Mouse (Mus musculus) CD4-positive, CD25-positive, alpha-beta regulatory T cell, adult 2 months (primary cell): Measurements from ENCODE around the gene Cox5a.

Experiments
- DNase-seq: peaks from one replicate; pipeline ENCODE4 v3.0.0-alpha.2; 2012; ENCODE audit warnings: low read depth, low spot score

Gene Cox5a

GRCm38 (mm10) chr9:57525516-57525915, 4.4 kb downstream of the Cox5a start:
- DNase-seq, result no peak

GRCm38 (mm10) chr9:57526435-57526834, 5.4 kb downstream of the Cox5a start:
- no peak for DNase-seq

- DNase-seq, result no peak
These were observed 10.9 kb downstream of the Cox5a start for GRCm38 (mm10) chr9:57531946-57532345.

- no peak for DNase-seq
These were observed 15.3 kb downstream of the Cox5a start for GRCm38 (mm10) chr9:57536362-57536761.

GRCm38 (mm10) chr9:57537044-57537727, 16.1 kb downstream of the Cox5a start, which contains the start of gene Fam219b:
TSS of gene Fam219b (plus strand) at chr9:57537528.
- DNase-seq, result peak; percentile 89

GRCm38 (mm10) chr9:57537728-57538181, 16.7 kb downstream of the Cox5a start:
- DNase-seq, result no peak

GRCm38 (mm10) chr9:57539550-57539949, 18.5 kb downstream of the Cox5a start:
- DNase-seq, result no peak

GRCm38 (mm10) chr9:57541312-57541711, 20.2 kb downstream of the Cox5a start:
- peak; percentile 75 for DNase-seq

- no peak for DNase-seq
These were observed 22.9 kb downstream of the Cox5a start for GRCm38 (mm10) chr9:57543951-57544350.

GRCm38 (mm10) chr9:57547287-57547686, 26.2 kb downstream of the Cox5a start:
- no peak for DNase-seq

- no peak for DNase-seq
These were observed 26.8 kb downstream of the Cox5a start for GRCm38 (mm10) chr9:57547869-57548268.

GRCm38 (mm10) chr9:57549186-57549585, 28.1 kb downstream of the Cox5a start:
- DNase-seq, result no peak

- no peak for DNase-seq
These were observed 29.2 kb downstream of the Cox5a start for GRCm38 (mm10) chr9:57550126-57550862.

- peak; percentile 63 for DNase-seq
These were observed 31.2 kb downstream of the Cox5a start, which contains the start of gene Mpi for GRCm38 (mm10) chr9:57552139-57552887. TSS of gene Mpi (minus strand) at chr9:57552763.

- no peak for DNase-seq
These were observed 32.0 kb downstream of the Cox5a start for GRCm38 (mm10) chr9:57553119-57553518.

GRCm38 (mm10) chr9:57554753-57555152, 33.7 kb downstream of the Cox5a start:
- no peak for DNase-seq

GRCm38 (mm10) chr9:57557215-57557614, 36.1 kb downstream of the Cox5a start:
- DNase-seq, result no peak

GRCm38 (mm10) chr9:57558625-57559024, 37.6 kb downstream of the Cox5a start:
- no peak for DNase-seq

- DNase-seq, result no peak
These were observed 38.5 kb downstream of the Cox5a start for GRCm38 (mm10) chr9:57559568-57559967.

- DNase-seq, result no peak
These were observed 39.2 kb downstream of the Cox5a start for GRCm38 (mm10) chr9:57560263-57560662.

- peak; percentile 94 for DNase-seq
These were observed 40.0 kb downstream of the Cox5a start, which contains the start of gene Scamp2 for GRCm38 (mm10) chr9:57560861-57561710. TSS of gene Scamp2 (plus strand) at chr9:57560943.
